8 mouse cellular contexts compared by ENCODE assay signal in the genomic region with DNA sequence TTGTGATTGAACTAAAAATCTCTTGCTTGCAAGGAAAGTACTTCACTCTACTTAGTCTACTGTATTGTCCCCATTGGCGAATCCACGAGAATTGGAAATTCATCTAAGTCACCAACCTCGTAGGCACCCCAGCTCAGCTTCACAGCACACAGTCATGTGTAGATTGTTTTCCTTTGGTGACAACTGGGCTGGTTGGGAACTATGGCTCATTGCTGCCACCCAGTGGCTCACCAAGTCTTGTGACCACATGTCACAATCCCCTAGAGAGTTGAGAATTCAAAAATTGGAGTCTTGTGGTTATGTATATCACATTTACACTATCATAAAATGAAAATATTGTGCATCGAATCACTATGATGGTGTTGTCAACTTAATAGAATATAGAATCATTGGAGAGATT.
DNase-seq lines count a peak whose midpoint lies in the region; ATAC-seq lines count a peak whose summit lies in the region.

No protein-coding gene starts in this region.

- peak; percentile 83 for ATAC-seq in frontal cortex, adult (ENCODE audit: low TSS enrichment)

- DNase-seq in frontal cortex, postnatal 14 days (ENCODE audit: low spot score in 2 of 2), result no peak
- peak; percentile 51 for DNase-seq in 3T3-L1 (ENCODE audit: low read depth, low spot score)
- DNase-seq in T-cell, adult 2 months (ENCODE audit: low spot score), result peak; percentile 35
- peak; percentile 61 to 67 for DNase-seq in cerebellum, postnatal 36 days
- DNase-seq in induced T-regulatory cell, adult 2 months (ENCODE audit: low read depth), result peak; percentile 73
- peak; percentile 37 to 49 for DNase-seq in lung, adult 18-20 months
- DNase-seq in right cerebral cortex, postnatal 4 days, result peak; percentile 74

Comparison
In these comparisons a context has a peak if more than half of its experiments do, and no peak if none do; other contexts are left out.
1. DNase-seq: peak in 3T3-L1 (single experiment), T-cell, adult 2 months (single experiment), cerebellum, postnatal 36 days (2 of 2), induced T-regulatory cell, adult 2 months (single experiment), lung, adult 18-20 months (2 of 2) and right cerebral cortex, postnatal 4 days (single experiment); none in frontal cortex, postnatal 14 days (0 of 2).